Mouse (Mus musculus) hindbrain, embryonic 12.5 days (tissue): Measurements from ENCODE around the gene Cysltr2. TPM values are rescaled to one million over a fixed set of nuclear protein-coding genes. Genes with fewer than 3 reads are reported as not detected.

Source experiments
- ATAC-seq: fragments of 200-750 bp; cut with Nextera tagmentation; 2 replicates; pipeline ENCODE4 v1.8.0; 2017; ENCODE audit warnings: moderate TSS enrichment; ENCODE audit not compliant: low FRiP score
- H3K27ac ChIP-seq: fragments of 300-500 bp; sonication (generic); 2 replicates; pipeline ENCODE4 v1.5.1; 2016; ENCODE audit warnings: mild to moderate bottlenecking
- H3K27me3 ChIP-seq: fragments of 300-500 bp; sonication (generic); 2 replicates; pipeline ENCODE4 v1.6.1; 2016; ENCODE audit warnings: mild to moderate bottlenecking
- H3K36me3 ChIP-seq: fragments of 300-500 bp; sonication (generic); 2 replicates; pipeline ENCODE4 v1.6.1; 2016; ENCODE audit warnings: mild to moderate bottlenecking
- H3K4me1 ChIP-seq: fragments of 300-500 bp; sonication (generic); 2 replicates; pipeline ENCODE4 v1.6.1; 2016
- H3K4me2 ChIP-seq: fragments of 300-500 bp; sonication (generic); replicated peaks from 2 replicates; pipeline ENCODE4 v1.6.1; 2016; ENCODE audit warnings: mild to moderate bottlenecking
- H3K4me3 ChIP-seq: fragments of 300-500 bp; sonication (generic); 2 replicates; pipeline ENCODE4 v1.5.1; 2016; ENCODE audit warnings: mild to moderate bottlenecking
- H3K9ac ChIP-seq: fragments of 300-500 bp; sonication (generic); 2 replicates; pipeline ENCODE4 v1.6.1; 2016; ENCODE audit warnings: mild to moderate bottlenecking, moderate library complexity
- H3K9me3 ChIP-seq: fragments of 300-500 bp; sonication (generic); replicated peaks from 2 replicates; pipeline ENCODE4 v1.6.1; 2016; ENCODE audit warnings: mild to moderate bottlenecking
- WGBS: fragments of 180-500 bp; shearing (Covaris S2); methylation state at CpG from one replicate; pipeline ENCODE4 v1.1.7; 2016; 5-methylcytosine and 5-hydroxymethylcytosine counted together
- polyA plus RNA-seq: library from polyadenylated mRNA; unstranded; fragments of >200 nt; fragmentation: Nextera tagmentation; extraction: Ambion mirVana; gene quantifications from 2 replicates; pipeline ENCODE4 v1.2.1, GENCODE M21; 2016

Gene Cysltr2
- polyA plus RNA-seq, 1 experiment from 2014 or later: not detected

DNA sequence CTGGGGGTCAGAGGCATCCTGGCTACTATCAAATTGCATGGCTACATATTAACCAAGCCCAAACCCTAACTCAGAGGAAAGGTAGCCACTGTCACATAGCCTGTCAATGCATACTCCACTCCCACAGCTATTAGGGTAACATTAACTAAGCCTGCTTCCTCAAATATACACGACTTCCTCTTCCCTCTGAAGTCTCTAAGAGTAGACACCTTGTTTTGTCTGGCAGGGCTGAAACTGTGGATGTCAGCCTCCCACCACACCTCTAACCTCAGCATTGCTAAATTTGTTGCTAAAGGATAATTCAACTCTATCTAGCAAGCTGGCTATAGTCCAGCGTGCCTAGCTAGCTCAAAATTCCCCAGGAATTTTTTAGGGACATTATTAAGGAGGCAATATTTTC lies 7.2 kb downstream of the Cysltr2 start:
- H3K4me1 ChIP-seq: no peaks in the 10 kb centered on the region
- WGBS: 75% methylated on average over 2 of the region's 2 CpGs

GRCm38 (mm10) chr14:73033290-73033689 lies 15.6 kb downstream of the Cysltr2 start:
- no peak for ATAC-seq
- no peaks in the 10 kb centered on the region for H3K9me3 ChIP-seq
- H3K4me2 ChIP-seq: no peak overlapping the region
- no peaks in the 10 kb centered on the region for H3K36me3 ChIP-seq
- H3K4me3 ChIP-seq: no peak overlapping the region
- no peak overlapping the region for H3K9ac ChIP-seq
- H3K27me3 ChIP-seq: no peaks in the 10 kb centered on the region
- no peak overlapping the region for H3K27ac ChIP-seq
- 44% methylated on average over 3 of the region's 3 CpGs for WGBS
- no peaks in the 10 kb centered on the region for H3K4me1 ChIP-seq

More for the DNA sequence above, 7.2 kb downstream of the Cysltr2 start:
- no peak overlapping the region for H3K4me2 ChIP-seq
- H3K4me3 ChIP-seq: no peak overlapping the region
- no peak overlapping the region for H3K27ac ChIP-seq
- no peaks in the 10 kb centered on the region for H3K9me3 ChIP-seq
- no peaks in the 10 kb centered on the region for H3K36me3 ChIP-seq
- H3K9ac ChIP-seq: no peak overlapping the region
- no peak for ATAC-seq
- H3K27me3 ChIP-seq: no peaks in the 10 kb centered on the region

DNA sequence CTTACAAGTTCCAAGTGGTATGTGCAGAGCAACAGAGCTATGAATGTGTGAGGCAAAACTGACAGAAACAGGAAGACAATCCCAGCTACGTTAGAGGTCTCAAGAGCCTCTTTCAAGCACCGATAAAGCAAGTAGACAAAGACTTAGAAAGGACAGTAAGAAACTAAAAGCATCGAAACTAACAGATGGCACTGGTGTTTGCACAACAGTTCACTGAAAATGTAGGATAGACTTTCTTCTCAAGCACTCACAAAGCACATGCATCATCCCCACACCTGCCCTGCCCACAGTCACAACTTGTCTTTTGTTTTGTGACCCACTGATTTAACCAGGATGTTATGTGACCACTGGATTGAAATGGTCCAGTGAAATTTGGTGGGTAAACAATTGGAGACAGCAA lies 17.7 kb downstream of the Cysltr2 start:
- ATAC-seq: no peak
- Histone ChIP-seq H3K9ac (no peak overlapping the region), H3K36me3 (no peaks in the 10 kb centered on the region), H3K4me2 (no peak overlapping the region), H3K4me1 (no peaks in the 10 kb centered on the region), H3K4me3 (no peak overlapping the region), H3K9me3 (no peaks in the 10 kb centered on the region), H3K27ac (no peak overlapping the region), H3K27me3 (no peaks in the 10 kb centered on the region)
- WGBS: 97% methylated on average over 3 of the region's 3 CpGs

DNA sequence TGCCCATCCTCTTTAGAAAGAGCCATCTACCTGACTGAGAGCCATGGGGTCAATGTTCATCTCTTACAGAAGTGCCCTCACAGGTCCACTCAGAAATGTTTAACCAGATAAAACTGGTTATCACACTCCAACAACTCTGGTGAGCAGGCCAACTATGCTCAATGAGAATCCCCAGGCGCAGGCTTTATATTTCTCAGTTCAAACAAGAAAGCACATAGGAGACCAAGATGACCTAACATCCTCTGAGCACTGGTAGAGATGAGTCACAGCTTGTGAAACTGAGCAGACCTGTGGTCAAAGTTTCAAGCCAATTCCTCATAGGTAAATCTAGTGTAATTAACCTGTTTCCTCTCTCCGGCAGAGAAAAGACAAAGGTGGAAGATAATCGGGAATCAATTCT lies 31.6 kb downstream of the Cysltr2 start:
- H3K27ac ChIP-seq: no peak overlapping the region
- H3K4me2 ChIP-seq: no peak overlapping the region
- H3K4me3 ChIP-seq: no peak overlapping the region
- no peaks in the 10 kb centered on the region for H3K9me3 ChIP-seq
- H3K4me1 ChIP-seq: no peaks in the 10 kb centered on the region
- ATAC-seq: no peak
- H3K36me3 ChIP-seq: no peaks in the 10 kb centered on the region
- no peaks in the 10 kb centered on the region for H3K27me3 ChIP-seq
- H3K9ac ChIP-seq: no peak overlapping the region
- 92% methylated on average over 3 of the region's 3 CpGs for WGBS

DNA sequence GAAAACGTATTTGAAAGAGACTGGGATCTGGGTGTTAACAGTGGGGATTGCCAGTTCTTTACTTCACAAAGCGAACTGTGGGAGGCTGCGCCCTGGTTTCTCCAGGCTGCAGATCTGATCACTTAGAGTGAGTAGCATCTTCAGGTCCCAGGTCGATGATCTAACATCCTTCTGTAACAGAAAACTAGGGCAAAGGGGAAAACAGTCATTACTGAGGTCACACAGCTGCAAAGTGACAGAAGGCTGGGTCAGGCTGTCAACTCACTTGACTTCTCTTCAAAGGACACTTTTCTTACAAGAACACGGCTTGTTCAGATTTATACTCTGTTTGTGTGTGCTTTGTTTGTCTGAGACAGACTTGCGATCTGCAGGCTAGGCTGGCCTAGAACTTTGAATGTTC lies 33.5 kb downstream of the Cysltr2 start:
- no peaks in the 10 kb centered on the region for H3K36me3 ChIP-seq
- no peak for ATAC-seq
- 70% methylated on average over 6 of the region's 6 CpGs for whole genome bisulfite sequencing
- no peaks in the 10 kb centered on the region for H3K4me1 ChIP-seq
- H3K27ac ChIP-seq: no peak overlapping the region
- H3K4me2 ChIP-seq: no peak overlapping the region
- no peaks in the 10 kb centered on the region for H3K27me3 ChIP-seq
- no peaks in the 10 kb centered on the region for H3K9me3 ChIP-seq
- no peak overlapping the region for H3K9ac ChIP-seq
- H3K4me3 ChIP-seq: no peak overlapping the region

- no peak for ATAC-seq
- WGBS: 70% methylated on average over 9 of the region's 9 CpGs
- no peak overlapping the region for H3K4me2 ChIP-seq
- no peaks in the 10 kb centered on the region for H3K36me3 ChIP-seq
- no peaks in the 10 kb centered on the region for H3K4me1 ChIP-seq
- no peak overlapping the region for H3K27ac ChIP-seq
- H3K27me3 ChIP-seq: no peaks in the 10 kb centered on the region
- H3K4me3 ChIP-seq: no peak overlapping the region
- no peaks in the 10 kb centered on the region for H3K9me3 ChIP-seq
- H3K9ac ChIP-seq: no peak overlapping the region
These were observed 35.0 kb downstream of the Cysltr2 start for GRCm38 (mm10) chr14:73013723-73014544.

GRCm38 (mm10) chr14:73001814-73002213 lies 47.1 kb downstream of the Cysltr2 start:
- 93% methylated on average over 4 of the region's 4 CpGs for WGBS
- no peak for ATAC-seq
- Histone ChIP-seq H3K4me3 (no peak overlapping the region), H3K27ac (no peak overlapping the region), H3K9ac (no peak overlapping the region), H3K4me2 (no peak overlapping the region), H3K4me1 (peaks cover 4% of the 10 kb centered on the region; the same call in 1 of the 2 replicates), H3K36me3 (no peaks in the 10 kb centered on the region), H3K9me3 (no peaks in the 10 kb centered on the region), H3K27me3 (no peaks in the 10 kb centered on the region)

DNA sequence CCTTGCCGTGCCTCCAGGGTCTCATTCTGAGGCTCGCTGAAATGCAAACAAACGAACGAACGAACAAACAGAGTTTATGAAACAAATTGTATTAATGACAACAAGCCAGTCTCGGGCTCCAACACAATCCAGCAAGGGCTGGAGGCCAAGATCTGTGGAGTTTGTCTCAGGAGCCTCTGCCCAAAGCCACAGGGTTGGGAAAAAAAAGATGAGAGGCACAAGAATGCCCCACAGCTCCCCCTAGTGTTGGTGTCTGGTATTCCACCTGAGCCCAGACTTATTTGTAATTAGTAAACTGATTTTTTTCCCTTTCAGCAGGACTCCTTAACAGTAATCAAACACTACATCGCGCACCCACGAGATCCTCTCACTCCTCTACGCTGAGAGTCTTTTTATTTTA lies 48.6 kb downstream of the Cysltr2 start:
- Histone ChIP-seq H3K4me2 (no peak overlapping the region), H3K36me3 (no peaks in the 10 kb centered on the region), H3K9ac (no peak overlapping the region), H3K27me3 (no peaks in the 10 kb centered on the region), H3K9me3 (no peaks in the 10 kb centered on the region), H3K27ac (no peak overlapping the region), H3K4me3 (no peak overlapping the region), H3K4me1 (peaks cover 4% of the 10 kb centered on the region; the same call in 1 of the 2 replicates)
- no peak for ATAC-seq
- WGBS: 57% methylated on average over 10 of the region's 10 CpGs

GRCm38 (mm10) chr14:72998111-72998510 lies 50.8 kb downstream of the Cysltr2 start:
- H3K27me3 ChIP-seq: no peaks in the 10 kb centered on the region
- H3K9me3 ChIP-seq: no peaks in the 10 kb centered on the region
- H3K4me2 ChIP-seq: no peak overlapping the region
- no peak overlapping the region for H3K9ac ChIP-seq
- H3K36me3 ChIP-seq: no peaks in the 10 kb centered on the region
- ATAC-seq: no peak
- WGBS: 48% methylated on average over 6 of the region's 6 CpGs
- H3K4me1 ChIP-seq: peaks cover 4% of the 10 kb centered on the region; the same call in 1 of the 2 replicates
- no peak overlapping the region for H3K4me3 ChIP-seq
- H3K27ac ChIP-seq: no peak overlapping the region

DNA sequence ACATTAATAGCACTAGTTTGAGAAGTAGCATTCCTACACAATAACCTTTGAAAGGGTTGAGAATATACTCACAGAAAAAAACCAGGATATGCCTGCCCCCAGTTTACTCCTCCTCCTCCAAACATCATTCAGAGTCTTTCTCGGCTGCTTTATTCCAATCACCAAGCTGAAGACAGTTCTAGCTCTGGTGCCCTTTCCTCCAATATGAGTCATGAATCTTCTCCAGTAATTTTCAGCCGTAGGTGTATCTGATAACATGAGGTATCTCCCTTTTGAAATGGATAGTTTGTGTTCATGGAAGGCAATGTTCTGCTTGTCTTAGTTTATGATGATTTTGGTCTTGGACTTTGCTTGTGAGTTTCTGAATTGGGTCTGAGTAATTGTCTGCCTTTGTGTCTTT lies 62.9 kb downstream of the Cysltr2 start:
- no peaks in the 10 kb centered on the region for H3K9me3 ChIP-seq
- H3K36me3 ChIP-seq: no peaks in the 10 kb centered on the region
- no peak overlapping the region for H3K9ac ChIP-seq
- peaks cover 6% of the 10 kb centered on the region; the same call in 1 of the 2 replicates for H3K4me1 ChIP-seq
- no peak overlapping the region for H3K4me3 ChIP-seq
- no peak overlapping the region for H3K27ac ChIP-seq
- ATAC-seq: no peak
- 84% methylated on average over 2 of the region's 2 CpGs for WGBS
- no peaks in the 10 kb centered on the region for H3K27me3 ChIP-seq
- H3K4me2 ChIP-seq: no peak overlapping the region

- no peaks in the 10 kb centered on the region for H3K36me3 ChIP-seq
- WGBS: 91% methylated on average over 5 of the region's 5 CpGs
- H3K4me3 ChIP-seq: no peak overlapping the region
- H3K9ac ChIP-seq: no peak overlapping the region
- no peak overlapping the region for H3K4me2 ChIP-seq
- H3K9me3 ChIP-seq: no peaks in the 10 kb centered on the region
- no peaks in the 10 kb centered on the region for H3K27me3 ChIP-seq
- peaks cover 6% of the 10 kb centered on the region; the same call in 1 of the 2 replicates for H3K4me1 ChIP-seq
- no peak overlapping the region for H3K27ac ChIP-seq
- no peak for ATAC-seq
These were observed 63.8 kb downstream of the Cysltr2 start for GRCm38 (mm10) chr14:72985113-72985512.

DNA sequence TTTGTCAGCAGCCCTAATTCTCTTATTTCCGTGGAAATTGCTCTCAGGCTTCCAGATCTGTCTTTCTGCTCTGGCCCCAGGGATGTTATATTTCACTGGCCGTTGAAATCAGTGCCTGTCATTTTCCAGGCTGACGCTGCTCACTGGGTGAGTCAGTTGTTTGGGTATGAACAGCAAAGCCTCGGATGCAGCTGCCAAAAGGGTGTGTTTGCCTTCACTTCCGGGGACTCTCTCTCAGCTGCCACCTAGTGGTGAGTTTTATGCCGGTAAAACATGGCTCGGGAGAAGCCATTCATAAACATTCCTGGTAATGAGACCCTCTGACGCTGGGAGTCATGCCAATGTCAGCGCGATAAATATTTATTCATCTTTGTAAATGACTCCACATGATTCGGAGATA lies 65.5 kb downstream of the Cysltr2 start:
- no peak overlapping the region for H3K9ac ChIP-seq
- H3K27me3 ChIP-seq: no peaks in the 10 kb centered on the region
- peak; percentile 80 for ATAC-seq
- H3K27ac ChIP-seq: no peak overlapping the region
- 14% methylated on average over 11 of the region's 11 CpGs for WGBS
- H3K9me3 ChIP-seq: no peaks in the 10 kb centered on the region
- no peaks in the 10 kb centered on the region for H3K36me3 ChIP-seq
- peaks cover 6% of the 10 kb centered on the region; the same call in 1 of the 2 replicates for H3K4me1 ChIP-seq
- peak overlapping the region; percentile 43 for H3K4me2 ChIP-seq
- no peak overlapping the region for H3K4me3 ChIP-seq

- H3K9ac ChIP-seq: no peak overlapping the region
These were observed 65.9 kb downstream of the Cysltr2 start for GRCm38 (mm10) chr14:72982981-72983436.

More at GRCm38 (mm10) chr14:72982981-72983436, 65.9 kb downstream of the Cysltr2 start:
- no peak overlapping the region for H3K4me3 ChIP-seq
- ATAC-seq: peak; percentile 67
- no peaks in the 10 kb centered on the region for H3K9me3 ChIP-seq
- H3K4me2 ChIP-seq: peak overlapping the region; percentile 43
- H3K4me1 ChIP-seq: peaks cover 6% of the 10 kb centered on the region; the same call in 1 of the 2 replicates
- no peaks in the 10 kb centered on the region for H3K27me3 ChIP-seq
- WGBS: 55% methylated on average over 12 of the region's 12 CpGs
- H3K27ac ChIP-seq: no peak overlapping the region
- no peaks in the 10 kb centered on the region for H3K36me3 ChIP-seq
